Mouse (Mus musculus): ENCODE measurements around the gene Ubox5.

GRCm38 (mm10) chr2:130658530-130658929, 28.7 kb upstream of the Ubox5 start:
- TF ChIP-seq POLR2A (IDR thresholded peaks at IDR 0.05; ENCODE audit: low read depth, low read length), result no peak
- no peak for TF ChIP-seq CTCF (conservative IDR thresholded peaks at IDR 0.05; ENCODE audit: insufficient read depth, insufficient read length, low read depth, low read length)
